Mouse (Mus musculus): ENCODE data around the gene Neo1.

Neo1 gene

DNA sequence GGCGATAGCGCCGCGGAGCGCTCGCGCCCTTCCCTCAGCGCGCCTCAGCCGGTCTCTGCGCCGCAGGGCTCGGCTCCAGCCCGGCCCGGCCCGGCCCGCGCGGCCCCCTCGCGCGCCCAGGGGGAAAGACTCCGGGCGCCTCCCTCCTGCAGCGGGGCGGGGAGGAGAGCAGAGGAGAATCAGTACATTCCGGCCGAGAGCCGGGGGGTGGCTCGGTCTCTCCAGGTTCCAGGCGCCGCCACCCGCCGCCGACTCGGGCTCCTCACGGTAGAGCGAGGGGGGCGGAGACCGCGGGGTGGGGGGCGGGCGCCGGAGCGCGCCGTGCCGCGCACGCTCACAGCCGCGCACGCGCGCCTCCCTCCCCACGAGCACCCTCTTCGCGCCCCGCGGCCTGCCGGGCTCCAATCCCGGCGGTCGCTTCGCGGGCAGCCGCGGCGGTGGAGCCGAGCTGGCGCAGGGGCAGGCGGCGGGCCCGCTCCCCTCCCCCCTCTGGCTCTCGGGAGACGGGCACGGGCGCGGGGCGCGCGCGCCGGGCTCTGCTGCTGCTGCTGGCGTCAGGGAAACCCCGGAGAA lies at the start of gene Neo1:
Gene Neo1 (minus strand): TSS at position 283 of the 573 bp plus-strand sequence.
- no peak for DNase-seq (ENCODE audit: extremely low read depth, low read depth, low spot score)

GRCm38 (mm10) chr9:59075632-59076031 lies 39.4 kb upstream of the Neo1 start:
- DNase-seq (ENCODE audit: extremely low read depth, low read depth, low spot score) = no peak

DNA sequence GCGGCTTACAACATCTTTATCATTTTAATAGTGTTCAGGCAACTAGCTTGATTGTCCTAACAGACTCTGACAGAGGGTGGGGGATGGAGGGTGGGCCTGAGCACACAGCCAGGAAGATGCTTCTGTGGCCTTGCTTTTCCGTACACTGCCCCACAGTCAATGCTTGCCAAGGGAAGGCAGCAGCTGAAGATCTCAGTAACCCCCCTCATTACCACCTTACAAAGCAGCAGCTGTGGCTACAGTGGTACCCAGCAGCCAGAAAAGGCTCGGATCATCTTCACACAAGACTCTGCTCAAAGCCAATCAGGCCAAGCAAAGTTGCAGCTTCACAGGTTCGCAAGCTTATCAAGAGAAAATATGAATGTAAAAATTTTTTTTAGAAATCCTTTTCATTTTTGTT lies 37.6 kb upstream of the Neo1 start:
- DNase-seq (ENCODE audit: extremely low read depth, low read depth, low spot score) = no peak

GRCm38 (mm10) chr9:59072076-59072777 lies 36.0 kb upstream of the Neo1 start:
- no peak for DNase-seq (ENCODE audit: extremely low read depth, low read depth, low spot score)

DNA sequence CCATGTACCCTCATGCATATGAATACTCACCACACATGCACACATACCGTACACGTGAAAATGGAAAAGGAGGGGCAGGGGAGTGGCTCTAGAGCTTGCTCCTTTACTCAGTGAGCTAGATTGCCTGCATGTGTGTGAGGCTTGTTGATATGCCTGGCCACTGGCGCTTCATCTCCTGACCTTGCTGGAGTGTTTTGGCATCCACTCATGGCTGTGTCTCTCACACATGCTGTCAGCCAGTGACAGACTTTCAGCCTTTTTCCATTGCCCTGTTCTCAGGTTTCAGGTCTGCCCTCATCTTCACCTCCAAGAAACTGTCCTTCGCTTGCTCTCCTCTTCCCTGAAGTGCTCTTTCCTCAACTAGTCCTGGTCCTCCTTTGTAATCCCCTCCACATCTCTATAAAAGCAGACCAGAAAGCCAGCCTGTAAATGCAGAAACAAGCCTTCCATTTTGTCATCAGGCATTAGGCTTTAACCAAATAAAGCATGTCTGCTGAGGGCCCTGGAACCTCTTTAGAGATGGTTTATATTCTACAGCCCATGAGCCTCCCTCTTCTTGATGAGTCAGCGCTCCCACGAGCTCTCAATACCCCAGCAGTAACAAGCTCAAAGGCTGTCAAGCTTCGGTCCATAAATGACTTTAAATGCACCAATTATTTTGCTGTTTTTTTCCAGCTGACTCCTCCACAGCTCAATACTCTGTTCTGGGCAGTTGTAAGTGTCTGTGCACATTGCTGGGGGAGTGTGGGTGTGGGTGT lies 35.2 kb upstream of the Neo1 start:
- no peak for DNase-seq (ENCODE audit: extremely low read depth, low read depth, low spot score)

DNA sequence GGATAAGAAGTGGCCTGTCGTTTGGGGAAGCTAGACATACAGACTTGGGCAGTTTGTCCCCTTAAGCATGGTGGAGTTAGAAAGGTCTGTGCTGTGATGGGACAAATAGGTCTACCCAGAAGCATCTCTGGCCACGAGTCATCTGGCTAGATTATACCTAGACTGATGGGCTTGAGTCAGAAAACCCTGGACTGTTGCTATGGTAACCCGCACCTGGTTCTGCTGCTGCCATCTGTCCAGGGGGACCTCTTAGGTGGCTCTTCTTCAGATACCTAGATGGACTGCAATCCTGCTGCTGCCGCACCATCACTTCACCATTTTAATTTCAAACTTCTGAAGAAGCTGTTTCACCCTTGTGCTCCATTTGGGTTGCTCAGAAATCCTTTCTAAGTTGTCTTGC lies 34.0 kb upstream of the Neo1 start:
- DNase-seq (ENCODE audit: extremely low read depth, low read depth, low spot score) = no peak

- DNase-seq (ENCODE audit: extremely low read depth, low read depth, low spot score) = no peak
Observed at GRCm38 (mm10) chr9:59065616-59066301, 29.5 kb upstream of the Neo1 start.

- DNase-seq (ENCODE audit: extremely low read depth, low read depth, low spot score) = no peak
Observed at GRCm38 (mm10) chr9:59062409-59062808, 26.2 kb upstream of the Neo1 start.

DNA sequence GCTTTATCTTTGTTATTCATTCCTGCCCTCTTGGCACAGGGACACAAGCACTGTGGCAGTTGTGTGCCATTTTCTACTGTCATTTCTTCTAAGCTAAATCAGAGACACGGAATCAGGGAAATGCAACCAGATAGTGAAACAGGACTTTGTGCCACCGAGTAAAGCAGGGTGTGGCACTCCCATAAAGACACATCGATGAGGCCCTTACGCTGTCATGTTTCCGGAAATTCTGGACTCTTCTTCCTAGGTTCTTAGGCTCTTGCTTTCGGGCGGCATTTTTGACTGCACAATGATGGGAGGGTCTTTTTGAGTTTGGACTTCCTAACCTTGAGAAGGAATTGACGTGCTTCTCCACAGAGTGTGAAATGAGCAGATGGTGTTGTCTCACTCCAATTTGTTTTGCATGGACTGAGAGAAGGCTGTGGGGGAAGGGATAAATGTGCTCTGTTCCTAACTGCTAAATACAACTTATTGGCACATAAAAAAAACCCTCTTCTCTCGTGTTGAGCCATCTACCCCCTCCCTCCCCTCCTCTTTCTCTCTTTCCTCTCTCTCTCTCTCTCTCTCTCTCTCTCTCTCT lies 23.9 kb upstream of the Neo1 start:
- DNase-seq (ENCODE audit: extremely low read depth, low read depth, low spot score) = no peak

GRCm38 (mm10) chr9:59059158-59059557 lies 22.9 kb upstream of the Neo1 start:
- DNase-seq (ENCODE audit: extremely low read depth, low read depth, low spot score) = no peak

DNA sequence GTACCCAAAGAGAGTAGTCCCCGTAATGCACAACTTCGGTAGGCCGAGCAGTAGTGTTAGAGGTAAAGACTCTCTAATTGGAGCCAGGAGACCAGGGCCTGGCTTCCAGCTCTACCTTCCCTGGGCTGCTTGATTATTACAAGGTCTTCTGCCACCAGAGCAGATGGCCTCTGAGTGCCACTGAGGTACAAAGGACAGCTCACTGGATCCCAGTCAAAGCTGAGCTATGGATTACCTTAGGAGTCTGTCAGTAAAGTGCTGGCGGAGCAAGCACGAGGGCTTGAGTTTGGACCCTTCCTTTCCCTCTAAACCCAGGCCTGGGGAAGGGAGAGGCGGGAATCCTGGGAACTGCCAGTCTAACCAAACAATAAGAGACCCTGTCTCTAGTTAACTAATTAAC lies 21.8 kb upstream of the Neo1 start:
- no peak for DNase-seq (ENCODE audit: extremely low read depth, low read depth, low spot score)

DNA sequence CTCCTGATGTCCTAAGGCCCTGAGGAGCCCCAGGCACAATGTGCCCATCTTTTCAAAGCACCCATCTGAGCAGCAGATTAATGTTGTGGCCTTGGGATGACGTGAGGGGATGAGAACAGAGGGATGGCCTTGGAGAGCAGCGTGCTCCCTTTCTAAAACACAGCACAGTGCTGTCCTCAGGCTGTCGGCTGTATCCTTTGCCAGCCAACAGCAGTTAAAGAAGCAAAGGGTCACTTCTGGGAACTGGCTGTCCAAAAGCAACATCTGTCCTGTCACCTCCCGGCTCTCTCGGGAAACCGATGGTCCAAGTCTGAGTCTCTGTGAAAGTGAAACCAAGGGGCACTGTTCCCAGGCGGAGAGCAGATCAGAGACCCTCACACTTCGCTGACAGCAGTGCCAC lies 20.0 kb upstream of the Neo1 start:
- no peak for DNase-seq (ENCODE audit: extremely low read depth, low read depth, low spot score)

GRCm38 (mm10) chr9:59041805-59042204 lies 5.6 kb upstream of the Neo1 start:
- no peak for DNase-seq (ENCODE audit: extremely low read depth, low read depth, low spot score)

- no peak for DNase-seq (ENCODE audit: extremely low read depth, low read depth, low spot score)
Observed at GRCm38 (mm10) chr9:59036732-59037341, 596 bp upstream of the Neo1 start.

- no peak for DNase-seq (ENCODE audit: extremely low read depth, low read depth, low spot score)
Observed at GRCm38 (mm10) chr9:59035342-59036158, 691 bp downstream of the Neo1 start.

GRCm38 (mm10) chr9:59034836-59035235 lies 1.4 kb downstream of the Neo1 start:
- DNase-seq (ENCODE audit: extremely low read depth, low read depth, low spot score) = no peak

DNA sequence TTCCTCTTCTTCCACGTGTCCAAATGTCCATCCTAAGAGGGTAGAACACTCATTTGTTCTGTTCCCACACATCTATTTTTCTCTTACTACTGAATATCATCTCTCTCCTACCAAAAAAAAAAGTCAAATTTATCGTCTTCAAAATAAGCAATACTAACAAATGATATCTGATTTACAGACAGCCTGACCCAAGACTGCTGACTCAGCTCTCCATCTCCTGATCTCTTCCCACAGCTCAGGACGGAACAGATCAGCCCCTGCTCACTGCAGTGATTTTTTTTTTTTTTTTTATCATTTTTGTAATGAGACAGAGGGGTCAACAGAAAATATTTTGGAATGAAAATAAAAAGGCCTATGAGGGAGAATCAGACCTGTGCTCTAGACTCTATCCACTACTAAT lies 2.7 kb downstream of the Neo1 start:
- no peak for DNase-seq (ENCODE audit: extremely low read depth, low read depth, low spot score)

DNA sequence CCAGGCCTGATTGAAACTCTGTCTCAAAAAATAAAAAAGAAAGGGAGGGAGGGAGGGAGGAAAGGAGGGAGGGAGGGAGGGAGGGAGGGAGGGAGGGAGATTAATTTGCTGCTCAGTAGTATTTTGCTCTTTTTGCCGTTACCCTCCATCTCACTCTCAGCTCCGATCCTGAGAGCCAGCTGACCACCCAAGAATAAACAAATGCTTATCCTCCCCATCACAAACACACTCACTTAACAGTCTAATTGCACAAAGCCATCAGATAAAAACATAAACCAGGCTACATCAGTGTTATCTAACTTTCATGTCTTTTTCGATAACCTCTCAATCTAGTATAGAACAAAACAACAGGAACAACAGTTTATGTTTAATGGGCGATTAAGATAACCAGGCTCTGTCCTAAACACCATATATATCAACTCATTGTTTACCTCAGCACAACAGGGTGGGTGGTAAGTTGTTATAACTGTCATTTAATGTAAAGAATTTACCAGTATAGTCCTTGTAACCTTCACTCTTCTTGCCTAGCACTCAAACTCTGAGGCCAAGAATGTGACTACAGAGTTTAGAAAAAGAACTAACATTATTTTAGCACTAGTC lies 11.9 kb downstream of the Neo1 start:
- no peak for DNase-seq (ENCODE audit: extremely low read depth, low read depth, low spot score)

DNA sequence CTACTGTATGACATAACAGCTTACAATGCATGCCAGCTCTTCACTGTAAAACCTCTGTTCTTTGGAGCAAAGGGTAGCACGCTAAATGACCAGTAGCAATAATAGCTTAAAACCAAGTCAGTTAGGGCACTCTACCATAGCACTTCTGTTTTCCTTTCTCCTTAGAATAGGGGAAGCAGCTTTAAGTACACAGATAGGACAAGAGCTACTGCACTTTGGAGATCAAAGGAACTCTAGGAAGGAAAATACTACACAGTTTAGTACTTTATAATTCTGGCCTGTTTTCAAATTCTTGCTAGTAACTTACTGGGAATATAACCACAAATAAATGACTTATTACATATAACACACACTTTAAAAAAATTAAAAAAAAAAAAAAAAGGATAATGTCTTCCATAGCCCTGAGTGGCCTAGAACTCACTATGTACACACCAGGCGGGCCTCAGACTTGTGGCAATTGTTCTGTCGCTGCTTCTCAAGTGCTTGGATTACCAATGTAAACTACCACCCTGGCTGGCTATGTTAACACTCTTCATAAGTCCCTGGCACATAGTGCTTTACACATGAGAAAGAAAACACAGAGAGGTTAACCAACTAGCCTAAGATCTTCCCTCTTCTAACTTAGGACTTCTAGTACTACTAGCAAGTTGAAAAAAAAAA lies 20.1 kb downstream of the Neo1 start:
- DNase-seq (ENCODE audit: extremely low read depth, low read depth, low spot score) = no peak
